Mouse (Mus musculus) MEL (cell line): ENCODE data around the gene Klhl12. TPM values are rescaled to one million over a fixed set of nuclear protein-coding genes. Genes with fewer than 3 reads are reported as not detected.
A peak's percentile ranks its signal among the peaks of the same experiment; 100 is the strongest.

Source experiments
- DNase-seq: peaks from one replicate; pipeline ENCODE4 v3.0.0; 2011; ENCODE audit warnings: low read depth, low spot score
- H3K27ac ChIP-seq: 2 replicates; pipeline ENCODE4 v1.5.1; 2012; ENCODE audit warnings: low read depth, mild to moderate bottlenecking, control low read depth, low read length, moderate library complexity; ENCODE audit not compliant: control insufficient read depth
- H3K27me3 ChIP-seq, 2 experiments: fragments of 150-350 bp in 1 of 2; sonication (generic) in 1 of 2; 2 replicates each; pipeline ENCODE4 v1.6.1; 2012; ENCODE audit warnings: low read length in 2 of 2, mild to moderate bottlenecking in 2 of 2, improper control_type of control experiment in 1 of 2, moderate library complexity in 1 of 2; ENCODE audit not compliant: insufficient read depth in 2 of 2, control insufficient read depth in 1 of 2
- H3K36me3 ChIP-seq, 2 experiments: 2 replicates each; pipeline ENCODE4 v1.6.1; 2012 to 2014; ENCODE audit warnings: low read length in 2 of 2, improper control_type of control experiment in 1 of 2, inconsistent platforms in 1 of 2, mild to moderate bottlenecking in 1 of 2; ENCODE audit not compliant: insufficient read depth in 2 of 2, control insufficient read depth in 1 of 2
- H3K4me1 ChIP-seq, 2 experiments: fragments of 150-350 bp in 1 of 2; sonication (generic) in 1 of 2; 2 replicates each; pipeline ENCODE4 v1.6.1; 2012; ENCODE audit warnings: low read length in 2 of 2, improper control_type of control experiment in 1 of 2, mild to moderate bottlenecking in 1 of 2; ENCODE audit not compliant: insufficient read depth in 2 of 2, control insufficient read depth in 1 of 2
- H3K4me3 ChIP-seq, 2 experiments: fragments of 150-350 bp in 1 of 2; sonication (generic) in 1 of 2; 2 replicates each; pipeline ENCODE4 v1.5.1; 2012; ENCODE audit warnings: low read depth in 2 of 2, low read length in 2 of 2, mild to moderate bottlenecking in 2 of 2, moderate library complexity in 2 of 2, control low read depth in 1 of 2, improper control_type of control experiment in 1 of 2; ENCODE audit not compliant: control insufficient read depth in 1 of 2, insufficient read depth in 1 of 2
- H3K79me2 ChIP-seq: 2 replicates; pipeline ENCODE4 v1.6.1; 2012; ENCODE audit warnings: mild to moderate bottlenecking, low read length, moderate library complexity; ENCODE audit not compliant: control insufficient read depth, poor library complexity, insufficient read depth
- H3K9ac ChIP-seq: 2 replicates; pipeline ENCODE4 v1.6.1; 2012; ENCODE audit warnings: low read depth, mild to moderate bottlenecking, control low read depth, low read length, moderate library complexity; ENCODE audit not compliant: control insufficient read depth, poor library complexity, severe bottlenecking
- H3K9me3 ChIP-seq: fragments of 150-350 bp; sonication (generic); replicated peaks from 2 replicates; pipeline ENCODE4 v1.6.1; 2012; ENCODE audit warnings: mild to moderate bottlenecking, low read length, improper control_type of control experiment, moderate library complexity; ENCODE audit not compliant: insufficient read depth
- CHD1 ChIP-seq: IDR thresholded peaks from 2 replicates; pipeline ENCODE4 v1.6.1; 2012; ENCODE audit warnings: low read depth, mild to moderate bottlenecking, inconsistent platforms, low read length, improper control_type of control experiment
- CHD2 ChIP-seq: IDR thresholded peaks from 2 replicates; pipeline ENCODE4 v1.6.1; 2011; ENCODE audit warnings: low read length, improper control_type of control experiment
- CTCF ChIP-seq, 3 experiments: IDR thresholded peaks in 2 of 3; conservative IDR thresholded peaks in 1 of 3; 2 replicates each; pipeline ENCODE4 v1.5.1; 2011 to 2012; ENCODE audit warnings: low read length in 3 of 3, low read depth in 2 of 3, mild to moderate bottlenecking in 2 of 3, improper control_type of control experiment in 1 of 3, inconsistent platforms in 1 of 3, mixed read lengths in 1 of 3, moderate library complexity in 1 of 3; ENCODE audit not compliant: control insufficient read depth in 1 of 3, insufficient read depth in 1 of 3, poor library complexity in 1 of 3, severe bottlenecking in 1 of 3
- E2F4 ChIP-seq: IDR thresholded peaks from 2 replicates; pipeline ENCODE4 v1.6.1; 2011; ENCODE audit warnings: low read depth, low read length, improper control_type of control experiment, borderline replicate concordance
- ELF1 ChIP-seq: IDR thresholded peaks from 2 replicates; pipeline ENCODE4 v1.6.1; 2014; ENCODE audit warnings: low read depth, mild to moderate bottlenecking, inconsistent platforms, low read length, improper control_type of control experiment, moderate library complexity
- EP300 ChIP-seq, 2 experiments: IDR thresholded peaks; 2 replicates each; pipeline ENCODE4 v1.6.1; 2011; ENCODE audit warnings: improper control_type of control experiment in 2 of 2, low read length in 2 of 2, low read depth in 1 of 2, mild to moderate bottlenecking in 1 of 2
- ETS1 ChIP-seq: IDR thresholded peaks from 2 replicates; pipeline ENCODE4 v1.6.1; 2012; ENCODE audit warnings: low read depth, mild to moderate bottlenecking, inconsistent platforms, low read length, improper control_type of control experiment, moderate library complexity
- GABPA ChIP-seq: IDR thresholded peaks from 2 replicates; pipeline ENCODE4 v1.6.1; 2012; ENCODE audit warnings: low read depth, mild to moderate bottlenecking, inconsistent platforms, low read length, improper control_type of control experiment, moderate library complexity
- GATA1 ChIP-seq: IDR thresholded peaks from 2 replicates; pipeline ENCODE4 v1.6.1; 2011; ENCODE audit warnings: low read depth, low read length, improper control_type of control experiment
- HCFC1 ChIP-seq: IDR thresholded peaks from 2 replicates; pipeline ENCODE4 v1.6.1; 2012; ENCODE audit warnings: low read depth, mild to moderate bottlenecking, inconsistent platforms, low read length, improper control_type of control experiment, moderate library complexity
- JUND ChIP-seq: IDR thresholded peaks from 2 replicates; pipeline ENCODE4 v1.6.1; 2011; ENCODE audit warnings: low read depth, mild to moderate bottlenecking, improper control_type of control experiment, low read length
- KAT2A ChIP-seq: conservative IDR thresholded peaks from 2 replicates; pipeline ENCODE4 v1.6.1; 2012; ENCODE audit warnings: low read depth, low read length, improper control_type of control experiment, inconsistent platforms
- MAFK ChIP-seq: IDR thresholded peaks from 2 replicates; pipeline ENCODE4 v1.6.1; 2011; ENCODE audit warnings: low read depth, mild to moderate bottlenecking, low read length, improper control_type of control experiment, borderline replicate concordance
- MAX ChIP-seq: IDR thresholded peaks from 2 replicates; pipeline ENCODE4 v1.6.1; 2011; ENCODE audit warnings: low read length, improper control_type of control experiment
- MAZ ChIP-seq: IDR thresholded peaks from 2 replicates; pipeline ENCODE4 v1.6.1; 2012; ENCODE audit warnings: low read depth, mild to moderate bottlenecking, inconsistent platforms, low read length, improper control_type of control experiment
- MEF2A ChIP-seq: IDR thresholded peaks from 2 replicates; pipeline ENCODE4 v1.6.1; 2014; ENCODE audit warnings: low read depth, mild to moderate bottlenecking, inconsistent platforms, low read length, improper control_type of control experiment; ENCODE audit not compliant: poor library complexity, insufficient replicate concordance, severe bottlenecking; ENCODE audit errors: extremely low read depth
- MXI1 ChIP-seq: IDR thresholded peaks from 2 replicates; pipeline ENCODE4 v1.6.1; 2011; ENCODE audit warnings: mild to moderate bottlenecking, low read depth, low read length, improper control_type of control experiment
- MYB ChIP-seq: IDR thresholded peaks from 2 replicates; pipeline ENCODE4 v1.6.1; 2011; ENCODE audit warnings: mild to moderate bottlenecking, low read depth, low read length, improper control_type of control experiment
- MYC ChIP-seq: IDR thresholded peaks from 2 replicates; pipeline ENCODE4 v1.6.1; 2011; ENCODE audit warnings: low read depth, mild to moderate bottlenecking, low read length, improper control_type of control experiment, moderate library complexity
- NELFE ChIP-seq: IDR thresholded peaks from 2 replicates; pipeline ENCODE4 v1.6.1; 2011; ENCODE audit warnings: low read depth, low read length, improper control_type of control experiment
- NRF1 ChIP-seq: IDR thresholded peaks from 2 replicates; pipeline ENCODE4 v1.6.1; 2014; ENCODE audit warnings: low read depth, mild to moderate bottlenecking, inconsistent platforms, low read length, improper control_type of control experiment, moderate library complexity; ENCODE audit not compliant: poor library complexity, insufficient read depth, severe bottlenecking
- POLR2A ChIP-seq, 2 experiments: IDR thresholded peaks; 2 replicates each; pipeline ENCODE4 v1.6.1; 2011 to 2012; ENCODE audit warnings: low read length in 2 of 2, mild to moderate bottlenecking in 2 of 2, control low read depth in 1 of 2, improper control_type of control experiment in 1 of 2, low read depth in 1 of 2, moderate library complexity in 1 of 2; ENCODE audit not compliant: control insufficient read depth in 1 of 2, insufficient read depth in 1 of 2, poor library complexity in 1 of 2
- POLR2AphosphoS2 ChIP-seq: IDR thresholded peaks from 2 replicates; pipeline ENCODE4 v1.6.1; 2011; ENCODE audit warnings: low read length, improper control_type of control experiment
- POLR2AphosphoS5 ChIP-seq: IDR thresholded peaks from 2 replicates; pipeline ENCODE4 v1.6.1; 2012; ENCODE audit warnings: low read depth, borderline replicate concordance, mild to moderate bottlenecking, inconsistent platforms, low read length, moderate library complexity, mixed read lengths
- RAD21 ChIP-seq: IDR thresholded peaks from 2 replicates; pipeline ENCODE4 v1.6.1; 2011; ENCODE audit warnings: mild to moderate bottlenecking, low read depth, low read length, improper control_type of control experiment
- RCOR1 ChIP-seq: IDR thresholded peaks from 2 replicates; pipeline ENCODE4 v1.6.1; 2012; ENCODE audit warnings: low read depth, mild to moderate bottlenecking, inconsistent platforms, low read length, improper control_type of control experiment
- SIN3A ChIP-seq: IDR thresholded peaks from 2 replicates; pipeline ENCODE4 v1.6.1; 2012; ENCODE audit warnings: low read length, improper control_type of control experiment, inconsistent platforms
- SMC3 ChIP-seq: IDR thresholded peaks from 2 replicates; pipeline ENCODE4 v1.6.1; 2011; ENCODE audit warnings: low read depth, low read length, improper control_type of control experiment
- TAL1 ChIP-seq: IDR thresholded peaks from 2 replicates; pipeline ENCODE4 v1.6.1; 2012; ENCODE audit warnings: mild to moderate bottlenecking, inconsistent platforms, low read length, moderate library complexity, mixed read lengths
- TBP ChIP-seq: IDR thresholded peaks from 2 replicates; pipeline ENCODE4 v1.8.0; 2011; ENCODE audit warnings: low read depth, low read length, improper control_type of control experiment
- TCF12 ChIP-seq: IDR thresholded peaks from 2 replicates; pipeline ENCODE4 v1.6.1; 2014; ENCODE audit warnings: low read depth, mild to moderate bottlenecking, inconsistent platforms, low read length, improper control_type of control experiment, moderate library complexity
- USF1 ChIP-seq: IDR thresholded peaks from 2 replicates; pipeline ENCODE4 v1.6.1; 2014; ENCODE audit warnings: low read depth, mild to moderate bottlenecking, inconsistent platforms, low read length, improper control_type of control experiment, moderate library complexity
- USF2 ChIP-seq, 2 experiments: IDR thresholded peaks; 2 replicates each; pipeline ENCODE4 v1.6.1; 2011 to 2012; ENCODE audit warnings: improper control_type of control experiment in 2 of 2, low read length in 2 of 2, borderline replicate concordance in 1 of 2, inconsistent platforms in 1 of 2, low read depth in 1 of 2, mild to moderate bottlenecking in 1 of 2; ENCODE audit not compliant: insufficient read depth in 1 of 2
- ZC3H11A ChIP-seq: IDR thresholded peaks from 2 replicates; pipeline ENCODE4 v1.6.1; 2012; ENCODE audit warnings: low read depth, mild to moderate bottlenecking, inconsistent platforms, low read length, improper control_type of control experiment
- ZKSCAN1 ChIP-seq: IDR thresholded peaks from 2 replicates; pipeline ENCODE4 v1.6.1; 2012; ENCODE audit warnings: low read depth, mild to moderate bottlenecking, inconsistent platforms, low read length, improper control_type of control experiment, moderate library complexity
- ZMIZ1 ChIP-seq: IDR thresholded peaks from 2 replicates; pipeline ENCODE4 v1.6.1; 2012; ENCODE audit warnings: low read depth, mild to moderate bottlenecking, inconsistent platforms, low read length, improper control_type of control experiment, moderate library complexity
- ZNF384 ChIP-seq: IDR thresholded peaks from 2 replicates; pipeline ENCODE4 v1.6.1; 2012; ENCODE audit warnings: low read depth, mild to moderate bottlenecking, inconsistent platforms, low read length, improper control_type of control experiment
- polyA plus RNA-seq, 2 experiments: library from polyadenylated mRNA; stranded (reverse) in 1 of 2; unstranded in 1 of 2; fragments of >175 nt in 1 of 2; fragments of >200 nt in 1 of 2; gene quantifications; 2 replicates each; pipeline versions ENCODE4 v1.2.1 to v1.2.4; 2012; ENCODE audit warnings: low replicate concordance in 2 of 2, low read depth in 1 of 2; ENCODE audit not compliant: insufficient read length in 2 of 2, insufficient read depth in 1 of 2, missing spikeins in 1 of 2
- total RNA-seq: library from RNA; depleted of rRNA; stranded (reverse); fragments of 300-350 nt; gene quantifications from 2 replicates; pipeline ENCODE4 v1.2.3, GENCODE M21; 2012

Gene Klhl12
- total and polyA plus RNA-seq, 3 experiments, result 20.8 to 26.4 TPM; not detected in 1

GRCm38 (mm10) chr1:134426289-134426688 lies 29.0 kb upstream of the Klhl12 start:
- peaks cover 4 to 12% of the 10 kb centered on the region in 2 experiments; a peak in 3 of 4 replicates for H3K4me1 ChIP-seq
- peaks cover 2% of the 10 kb centered on the region for H3K79me2 ChIP-seq
- DNase-seq, result peak; percentile 93
- no peaks in the 10 kb centered on the region for H3K27me3 ChIP-seq
- 0 out of 2 replicates have a peak overlapping the region, but pooled peaks have one; percentile 38 for H3K27ac ChIP-seq
- no peaks in the 10 kb centered on the region for H3K9me3 ChIP-seq
- H3K9ac ChIP-seq, result no peak overlapping the region
- H3K36me3 ChIP-seq, result peaks cover 22 to 34% of the 10 kb centered on the region in 2 experiments
- no peak overlapping the region for H3K4me3 ChIP-seq
- TF ChIP-seq MAX (no peak; the same call in 1 of the 2 replicates), MAFK (peak; percentile 81; the same call in 1 of the 2 replicates), MEF2A (no peak), GATA1 (peak; percentile 97), NELFE (no peak), USF1 (no peak), CTCF (IDR thresholded peaks at IDR 0.05 in 2 of 3, conservative IDR thresholded peaks at IDR 0.05 in 1 of 3; ENCODE audit: control insufficient read depth in 1 of 3, insufficient read depth in 1 of 3, low read depth in 2 of 3, low read length in 3 of 3, poor library complexity in 1 of 3, severe bottlenecking in 1 of 3) (no peak), NRF1 (no peak), JUND (no peak), CHD2 (no peak), HCFC1 (0 out of 2 replicates have a peak, but pooled peaks have one; percentile 22), EP300 (IDR thresholded peaks at IDR 0.05; ENCODE audit: low read depth in 1 of 2, low read length in 2 of 2) (peak; percentile 95 to 98), GABPA (no peak), SIN3A (peak; percentile 92), ETS1 (peak; percentile 91), ELF1 (no peak; the same call in 1 of the 2 replicates), KAT2A (no peak; the same call in 1 of the 2 replicates), POLR2AphosphoS2 (no peak), TCF12 (peak; percentile 99), MXI1 (peak; percentile 64), MYB (peak; percentile 56; the same call in 1 of the 2 replicates), TAL1 (peak; percentile 99), POLR2A (IDR thresholded peaks at IDR 0.05; ENCODE audit: control insufficient read depth in 1 of 2, insufficient read depth in 1 of 2, low read depth in 1 of 2, low read length in 2 of 2, poor library complexity in 1 of 2) (no peak), ZNF384 (0 out of 2 replicates have a peak, but pooled peaks have one; percentile 14), POLR2AphosphoS5 (no peak), CHD1 (no peak), USF2 (IDR thresholded peaks at IDR 0.05; ENCODE audit: borderline replicate concordance in 1 of 2, insufficient read depth in 1 of 2, low read depth in 1 of 2, low read length in 2 of 2) (no peak), ZC3H11A (no peak), SMC3 (peak; percentile 13; the same call in 1 of the 2 replicates), ZMIZ1 (no peak), RAD21 (no peak), E2F4 (no peak), TBP (peak; percentile 96), MAZ (peak; percentile 84), MYC (no peak; the same call in 1 of the 2 replicates), ZKSCAN1 (no peak), RCOR1 (peak; percentile 98)
